Mouse (Mus musculus): Measurements from ENCODE around the gene Iglon5. TPM values are rescaled to one million over a fixed set of nuclear protein-coding genes. Genes with fewer than 3 reads are reported as not detected.

The Iglon5 gene
- total RNA-seq, 2 experiments from 2014 or later: not detected

- ATAC-seq (replicated peaks; ENCODE audit: low FRiP score, poor library complexity, severe bottlenecking): no peak
These were observed 55.2 kb downstream of the Iglon5 start for GRCm38 (mm10) chr7:43434676-43435075.

GRCm38 (mm10) chr7:43432891-43433290 lies 57.0 kb downstream of the Iglon5 start:
- no peak for ATAC-seq (replicated peaks; ENCODE audit: low FRiP score, poor library complexity, severe bottlenecking)

GRCm38 (mm10) chr7:43429500-43429899 lies 60.4 kb downstream of the Iglon5 start:
- ATAC-seq (replicated peaks; ENCODE audit: low FRiP score, poor library complexity, severe bottlenecking): no peak

DNA sequence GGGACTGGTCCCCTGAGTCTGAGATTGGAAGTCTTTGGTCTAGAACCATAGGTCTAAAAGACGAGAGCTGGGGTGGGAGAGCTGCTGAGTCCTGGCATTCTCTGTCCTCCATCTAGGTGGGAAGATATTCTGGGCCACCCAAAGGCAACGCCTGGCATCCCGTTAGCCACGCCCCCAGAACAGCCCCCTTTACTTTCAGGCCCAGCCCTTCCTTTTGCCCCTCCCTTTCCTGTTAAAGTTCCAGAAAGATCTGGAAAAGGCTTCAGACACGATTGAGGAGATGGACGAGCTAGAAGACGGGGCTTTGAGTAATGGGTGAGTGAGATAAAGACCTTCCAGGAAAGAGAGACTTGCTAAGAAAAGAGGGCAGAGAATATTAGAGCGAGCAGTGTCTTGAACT lies 62.5 kb downstream of the Iglon5 start, which contains the start of gene Lim2:
Gene Lim2, plus strand, starts transcription at position 265 of the 400 bp plus-strand sequence.
- ATAC-seq (replicated peaks; ENCODE audit: low FRiP score, poor library complexity, severe bottlenecking): no peak

- no peak for ATAC-seq (replicated peaks; ENCODE audit: low FRiP score, poor library complexity, severe bottlenecking)
These were observed 65.8 kb downstream of the Iglon5 start for GRCm38 (mm10) chr7:43423991-43424625.

DNA sequence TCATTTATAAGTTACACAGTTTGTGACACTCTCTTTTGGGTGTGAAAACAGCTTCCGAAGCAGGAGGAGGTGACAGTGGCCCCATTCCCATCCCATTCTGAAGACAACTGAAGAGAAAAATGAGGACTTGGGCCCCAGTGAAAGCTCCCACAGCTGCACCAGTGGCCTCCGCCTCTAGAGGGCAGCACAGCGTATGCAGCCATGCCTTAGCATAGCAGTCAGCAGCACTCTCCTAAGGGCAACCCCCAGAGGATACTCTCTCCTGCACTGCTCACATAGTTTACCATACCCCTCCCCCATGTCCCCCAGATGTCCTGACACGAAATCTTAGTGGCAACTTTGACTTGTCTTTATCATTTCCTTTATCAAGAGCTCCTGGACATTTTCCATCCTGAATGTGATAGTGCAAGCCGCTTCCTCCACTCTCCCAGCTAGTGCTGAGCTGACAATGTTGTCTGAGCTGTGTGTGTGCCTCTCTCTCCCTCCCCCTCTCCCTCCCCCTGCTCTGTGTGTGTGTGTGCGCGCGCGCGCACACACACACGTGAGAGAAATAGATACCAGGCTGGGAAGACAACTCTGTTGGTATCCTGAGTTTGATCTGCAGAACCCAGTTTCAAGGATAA lies 66.8 kb downstream of the Iglon5 start:
- ATAC-seq (replicated peaks; ENCODE audit: low FRiP score, poor library complexity, severe bottlenecking): 0 out of 2 replicates have a peak, but pooled peaks have one; percentile 63

Other genes starting within 250 kb of the Iglon5 start
- 4.3 and 4.6 TPM in 2 replicates for gene Zfp715, start 176.8 kb downstream of the Iglon5 start, total RNA-seq (2015; ENCODE audit: low replicate concordance)
- gene Zfp715, start 176.8 kb downstream of the Iglon5 start, total RNA-seq (2017; ENCODE audit: low replicate concordance): 3.0 and 4.6 TPM in 2 replicates
- gene Siglecf, start 138.7 kb downstream of the Iglon5 start, total RNA-seq (2015; ENCODE audit: low replicate concordance): 6.3 and 10.5 TPM in 2 replicates
- 1.8 and 2.9 TPM in 2 replicates for gene Siglecf, start 138.7 kb downstream of the Iglon5 start, total RNA-seq (2017; ENCODE audit: low replicate concordance)
- gene Siglecg, start 81.9 kb downstream of the Iglon5 start, total RNA-seq (2015; ENCODE audit: low replicate concordance): 9.4 and 12.2 TPM in 2 replicates
- gene Siglecg, start 81.9 kb downstream of the Iglon5 start, total RNA-seq (2017; ENCODE audit: low replicate concordance): 4.2 and 7.0 TPM in 2 replicates
- not detected in 2 replicates for gene Lim2, start 62.4 kb downstream of the Iglon5 start, total RNA-seq (2015; ENCODE audit: low replicate concordance)
- gene Lim2, start 62.4 kb downstream of the Iglon5 start, total RNA-seq (2017; ENCODE audit: low replicate concordance): not detected in 2 replicates
- 114 and 122 TPM in 2 replicates for gene Nkg7, start 53.0 kb downstream of the Iglon5 start, total RNA-seq (2015; ENCODE audit: low replicate concordance)
- gene Nkg7, start 53.0 kb downstream of the Iglon5 start, total RNA-seq (2017; ENCODE audit: low replicate concordance): 9.2 and 24.6 TPM in 2 replicates
- not detected in 2 replicates for gene Cldnd2, start 49.3 kb downstream of the Iglon5 start, total RNA-seq (2015; ENCODE audit: low replicate concordance)
- not detected in 2 replicates for gene Cldnd2, start 49.3 kb downstream of the Iglon5 start, total RNA-seq (2017; ENCODE audit: low replicate concordance)
- 46.5 and 102 TPM in 2 replicates for gene Etfb, start 46.0 kb downstream of the Iglon5 start, total RNA-seq (2015; ENCODE audit: low replicate concordance)
- 70.3 and 109 TPM in 2 replicates for gene Etfb, start 46.0 kb downstream of the Iglon5 start, total RNA-seq (2017; ENCODE audit: low replicate concordance)
- not detected in 2 replicates for gene Gm45233, start 45.9 kb downstream of the Iglon5 start, total RNA-seq (2015; ENCODE audit: low replicate concordance)
- gene Gm45233, start 45.9 kb downstream of the Iglon5 start, total RNA-seq (2017; ENCODE audit: low replicate concordance): 5.8 TPM in 1 of 2 replicates, not detected in the other
- gene Vsig10l, start 26.9 kb downstream of the Iglon5 start, total RNA-seq (2015; ENCODE audit: low replicate concordance): 1.7 TPM in 1 of 2 replicates, not detected in the other
- 0.13 and 0.23 TPM in 2 replicates for gene Vsig10l, start 26.9 kb downstream of the Iglon5 start, total RNA-seq (2017; ENCODE audit: low replicate concordance)
- gene 4931406B18Rik, start 15.9 kb upstream of the Iglon5 start, total RNA-seq (2015; ENCODE audit: low replicate concordance): not detected in 2 replicates
- not detected in 2 replicates for gene 4931406B18Rik, start 15.9 kb upstream of the Iglon5 start, total RNA-seq (2017; ENCODE audit: low replicate concordance)
- gene Cd33, start 54.4 kb upstream of the Iglon5 start, total RNA-seq (2015; ENCODE audit: low replicate concordance): 11.9 and 18.9 TPM in 2 replicates
- 2.8 and 5.1 TPM in 2 replicates for gene Cd33, start 54.4 kb upstream of the Iglon5 start, total RNA-seq (2017; ENCODE audit: low replicate concordance)
- not detected in 2 replicates for gene Zfp658, start 72.2 kb upstream of the Iglon5 start, total RNA-seq (2015; ENCODE audit: low replicate concordance)
- 0.51 and 0.91 TPM in 2 replicates for gene Zfp658, start 72.2 kb upstream of the Iglon5 start, total RNA-seq (2017; ENCODE audit: low replicate concordance)
- gene Zfp719, start 89.5 kb upstream of the Iglon5 start, total RNA-seq (2015; ENCODE audit: low replicate concordance): 0.84 and 2.9 TPM in 2 replicates
- gene Zfp719, start 89.5 kb upstream of the Iglon5 start, total RNA-seq (2017; ENCODE audit: low replicate concordance): 0.15 and 5.5 TPM in 2 replicates
- not detected in 2 replicates for gene Zfp819, start 117.1 kb upstream of the Iglon5 start, total RNA-seq (2015; ENCODE audit: low replicate concordance)
- gene Zfp819, start 117.1 kb upstream of the Iglon5 start, total RNA-seq (2017; ENCODE audit: low replicate concordance): not detected in 2 replicates
- gene Ceacam18, start 144.6 kb upstream of the Iglon5 start, total RNA-seq (2015; ENCODE audit: low replicate concordance): not detected in 2 replicates
- not detected in 2 replicates for gene Ceacam18, start 144.6 kb upstream of the Iglon5 start, total RNA-seq (2017; ENCODE audit: low replicate concordance)
- 5.8 and 7.1 TPM in 2 replicates for gene Siglece, start 170.1 kb upstream of the Iglon5 start, total RNA-seq (2015; ENCODE audit: low replicate concordance)
- gene Siglece, start 170.1 kb upstream of the Iglon5 start, total RNA-seq (2017; ENCODE audit: low replicate concordance): 3.9 and 8.8 TPM in 2 replicates
- gene Ctu1, start 181.9 kb upstream of the Iglon5 start, total RNA-seq (2015; ENCODE audit: low replicate concordance): 2.1 and 3.2 TPM in 2 replicates
- 0.51 TPM in 1 of 2 replicates, not detected in the other for gene Ctu1, start 181.9 kb upstream of the Iglon5 start, total RNA-seq (2017; ENCODE audit: low replicate concordance)
- gene Klk14, start 200.3 kb upstream of the Iglon5 start, total RNA-seq (2015; ENCODE audit: low replicate concordance): not detected in 2 replicates
- not detected in 2 replicates for gene Klk14, start 200.3 kb upstream of the Iglon5 start, total RNA-seq (2017; ENCODE audit: low replicate concordance)
- not detected in 2 replicates for gene Klk13, start 222.5 kb upstream of the Iglon5 start, total RNA-seq (2015; ENCODE audit: low replicate concordance)
- gene Klk13, start 222.5 kb upstream of the Iglon5 start, total RNA-seq (2017; ENCODE audit: low replicate concordance): not detected in 2 replicates